Mouse (Mus musculus) CH12.LX (cell line): ENCODE results near the gene Arrdc1. TPM values are rescaled to one million over a fixed set of nuclear protein-coding genes. Genes with fewer than 3 reads are reported as not detected.
"Not testable (repeated sequence)": the region's sequence is repeated elsewhere in the genome, so short reads cannot be mapped to it uniquely, and the experiment has no call there.

ENCODE experiments used
- DNase-seq: peaks from one replicate; pipeline ENCODE4 v3.0.0-alpha.2; 2013; ENCODE audit errors: extremely low read depth
- H3K27ac ChIP-seq: 2 replicates; pipeline ENCODE4 v1.5.1; 2012; ENCODE audit warnings: low read depth, mild to moderate bottlenecking, control low read depth, moderate library complexity; ENCODE audit not compliant: insufficient read depth
- H3K27me3 ChIP-seq: replicated peaks from 2 replicates; pipeline ENCODE3; 2012; ENCODE audit warnings: inconsistent platforms
- H3K36me3 ChIP-seq, 2 experiments: replicated peaks in 1 of 2; 2 replicates each; pipeline versions ENCODE3 to v1.6.1; 2012; ENCODE audit warnings: inconsistent platforms in 1 of 2, low read length in 1 of 2, mild to moderate bottlenecking in 1 of 2, mixed read lengths in 1 of 2, moderate library complexity in 1 of 2; ENCODE audit not compliant: control insufficient read depth in 1 of 2, insufficient read depth in 1 of 2
- H3K4me1 ChIP-seq, 2 experiments: 2 replicates each; pipeline ENCODE4 v1.6.1; 2012; ENCODE audit warnings: inconsistent platforms in 1 of 2, moderate library complexity in 1 of 2; ENCODE audit not compliant: insufficient read depth in 2 of 2, control insufficient read depth in 1 of 2
- H3K4me2 ChIP-seq: 2 replicates; pipeline ENCODE4 v1.6.1; 2012; ENCODE audit warnings: low read depth, mild to moderate bottlenecking, control low read depth; ENCODE audit not compliant: poor library complexity, insufficient read depth, severe bottlenecking
- H3K4me3 ChIP-seq, 3 experiments: fragments of 150-350 bp in 1 of 3; sonication (generic) in 1 of 3; replicated peaks in 1 of 3; 2 replicates each; pipeline versions ENCODE3 to v1.5.1; 2011 to 2012; ENCODE audit warnings: low read depth in 2 of 3, low read length in 2 of 3, mild to moderate bottlenecking in 2 of 3, moderate library complexity in 2 of 3, control low read depth in 1 of 3, improper control_type of control experiment in 1 of 3, inconsistent platforms in 1 of 3, mixed read lengths in 1 of 3; ENCODE audit not compliant: poor library complexity in 1 of 3
- H3K79me2 ChIP-seq: replicated peaks from 2 replicates; pipeline ENCODE4 v1.6.1; 2012; ENCODE audit warnings: mild to moderate bottlenecking, moderate library complexity; ENCODE audit not compliant: control insufficient read depth, poor library complexity, insufficient read depth, severe bottlenecking; ENCODE audit errors: extremely low read depth
- H3K9ac ChIP-seq: 2 replicates; pipeline ENCODE4 v1.6.1; 2012; ENCODE audit warnings: low read depth, mild to moderate bottlenecking, control low read depth, moderate library complexity; ENCODE audit not compliant: insufficient read depth
- H3K9me3 ChIP-seq: replicated peaks from 2 replicates; pipeline ENCODE3; 2012; ENCODE audit warnings: low read length, inconsistent platforms, mixed read lengths
- BHLHE40 ChIP-seq: IDR thresholded peaks from 2 replicates; pipeline ENCODE4 v1.6.1; 2011; ENCODE audit warnings: mild to moderate bottlenecking, low read depth, low read length, improper control_type of control experiment
- CTCF ChIP-seq, 2 experiments: IDR thresholded peaks in 1 of 2; conservative IDR thresholded peaks in 1 of 2; 2 replicates each; pipeline ENCODE4 v1.5.1; 2011 to 2012; ENCODE audit warnings: low read depth in 2 of 2, low read length in 2 of 2, improper control_type of control experiment in 1 of 2, inconsistent platforms in 1 of 2, mild to moderate bottlenecking in 1 of 2, moderate library complexity in 1 of 2
- ETS1 ChIP-seq: conservative IDR thresholded peaks from 2 replicates; pipeline ENCODE4 v1.6.1; 2012; ENCODE audit warnings: low read depth, mild to moderate bottlenecking, inconsistent platforms, low read length, improper control_type of control experiment, moderate library complexity
- HCFC1 ChIP-seq: IDR thresholded peaks from 2 replicates; pipeline ENCODE4 v1.6.1; 2012; ENCODE audit warnings: low read depth, mild to moderate bottlenecking, inconsistent platforms, low read length, improper control_type of control experiment
- JUND ChIP-seq: conservative IDR thresholded peaks from 2 replicates; pipeline ENCODE4 v1.6.1; 2011; ENCODE audit warnings: low read depth, low read length, improper control_type of control experiment
- KAT2A ChIP-seq: IDR thresholded peaks from 2 replicates; pipeline ENCODE4 v1.6.1; 2012; ENCODE audit warnings: low read length, improper control_type of control experiment, inconsistent platforms; ENCODE audit not compliant: insufficient replicate concordance
- MAZ ChIP-seq: IDR thresholded peaks from 2 replicates; pipeline ENCODE4 v1.6.1; 2012; ENCODE audit warnings: low read depth, mild to moderate bottlenecking, inconsistent platforms, low read length, improper control_type of control experiment, moderate library complexity
- MXI1 ChIP-seq: IDR thresholded peaks from 2 replicates; pipeline ENCODE4 v1.6.1; 2011; ENCODE audit warnings: mild to moderate bottlenecking, low read depth, low read length, improper control_type of control experiment
- MYC ChIP-seq: IDR thresholded peaks from 2 replicates; pipeline ENCODE4 v1.6.1; 2011; ENCODE audit warnings: low read depth, mild to moderate bottlenecking, improper control_type of control experiment, low read length
- PAX5 ChIP-seq: IDR thresholded peaks from 2 replicates; pipeline ENCODE4 v1.6.1; 2012; ENCODE audit warnings: low read length, inconsistent platforms, mixed read lengths
- RAD21 ChIP-seq: IDR thresholded peaks from 2 replicates; pipeline ENCODE4 v1.6.1; 2011; ENCODE audit warnings: low read depth, mild to moderate bottlenecking, low read length, improper control_type of control experiment, moderate library complexity
- SIN3A ChIP-seq: IDR thresholded peaks from 2 replicates; pipeline ENCODE4 v1.6.1; 2012; ENCODE audit warnings: low read length, improper control_type of control experiment, inconsistent platforms
- SMC3 ChIP-seq: IDR thresholded peaks from 2 replicates; pipeline ENCODE4 v1.6.1; 2011; ENCODE audit warnings: low read depth, low read length, improper control_type of control experiment
- TBP ChIP-seq: conservative IDR thresholded peaks from 2 replicates; pipeline ENCODE4 v1.6.1; 2011; ENCODE audit warnings: low read depth, low read length, improper control_type of control experiment
- USF1 ChIP-seq: IDR thresholded peaks from 2 replicates; pipeline ENCODE4 v1.6.1; 2014; ENCODE audit warnings: low read depth, mild to moderate bottlenecking, inconsistent platforms, low read length, improper control_type of control experiment
- USF2 ChIP-seq: conservative IDR thresholded peaks from 2 replicates; pipeline ENCODE4 v1.6.1; 2011; ENCODE audit warnings: low read depth, low read length, improper control_type of control experiment
- ZMIZ1 ChIP-seq: IDR thresholded peaks from 2 replicates; pipeline ENCODE4 v1.6.1; 2012; ENCODE audit warnings: low read depth, mild to moderate bottlenecking, inconsistent platforms, low read length, improper control_type of control experiment
- ZNF384 ChIP-seq: IDR thresholded peaks from 2 replicates; pipeline ENCODE4 v1.6.1; 2012; ENCODE audit warnings: low read depth, low read length, improper control_type of control experiment, inconsistent platforms
- dilution Hi-C: fragments of 300-500 bp; cut with MboI; formaldehyde crosslinking; loops from 2 replicates; pipeline ENCODE4 v1.14.3; 2020; ENCODE audit warnings: low sequenced_read_pairs; ENCODE audit not compliant: extremely low pct_unique_long_range_greater_than_20kb, extremely low pct_ligation_motif_present
- in situ Hi-C: fragments of 300-500 bp; cut with MboI; formaldehyde crosslinking; loops from 3 replicates; pipeline ENCODE4 v1.14.3; 2019; ENCODE audit warnings: low sequenced_read_pairs, low pct_ligation_motif_present, low pct_unique_long_range_greater_than_20kb, mixed read lengths
- polyA plus RNA-seq: library from polyadenylated mRNA; unstranded; fragments of >175 nt; gene quantifications from 2 replicates; pipeline ENCODE4 v1.2.1, GENCODE M21; 2012; ENCODE audit warnings: low read depth; ENCODE audit not compliant: insufficient read length
- total RNA-seq, 2 experiments: library from RNA; depleted of rRNA; stranded (reverse); fragments of 300-350 nt in 1 of 2; fragments of >200 nt in 1 of 2; gene quantifications; 2 replicates each; pipeline ENCODE4 v1.2.3; 2012 to 2014

Arrdc1 gene
- total and polyA plus RNA-seq, 3 experiments = 24.6 to 32.8 (median 31.5) TPM

DNA sequence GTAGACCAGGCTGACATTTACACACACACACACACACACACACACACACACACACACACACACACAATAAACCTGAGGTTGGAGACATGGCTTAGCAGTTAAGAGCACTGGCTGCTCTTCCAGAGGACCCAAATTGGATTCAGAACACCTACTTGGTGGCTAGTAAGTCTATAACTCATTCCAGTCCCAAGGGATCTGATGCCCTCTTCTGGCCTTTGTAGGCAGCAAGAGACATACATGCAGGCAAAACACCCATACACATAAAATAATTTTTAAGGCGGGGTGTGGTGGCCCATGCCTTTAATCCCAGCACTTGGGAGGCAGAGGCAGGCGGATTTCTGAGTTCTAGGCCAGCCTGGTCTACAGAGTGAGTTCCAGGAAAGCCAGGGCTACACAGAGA lies 9.3 kb upstream of the Arrdc1 start:
- peak; percentile 26; the same call in 1 of the 2 replicates for TF ChIP-seq SMC3
- peak; percentile 52 for TF ChIP-seq RAD21
- peak in 1 of 2 experiments; percentile 63; a peak in 2 of 4 replicates for TF ChIP-seq CTCF (conservative IDR thresholded peaks at IDR 0.05 in 1 of 2, IDR thresholded peaks at IDR 0.05 in 1 of 2; ENCODE audit: low read depth in 2 of 2, low read length in 2 of 2)
- H3K4me2 ChIP-seq, H3K79me2 ChIP-seq, H3K36me3 ChIP-seq, H3K4me3 ChIP-seq, H3K27ac ChIP-seq, in situ Hi-C loops, dilution Hi-C loops, H3K4me1 ChIP-seq, H3K9ac ChIP-seq, H3K9me3 ChIP-seq: not testable (repeated sequence)
- DNase-seq = peak; percentile 53
- H3K27me3 ChIP-seq = peaks cover 11% of the 10 kb centered on the region

DNA sequence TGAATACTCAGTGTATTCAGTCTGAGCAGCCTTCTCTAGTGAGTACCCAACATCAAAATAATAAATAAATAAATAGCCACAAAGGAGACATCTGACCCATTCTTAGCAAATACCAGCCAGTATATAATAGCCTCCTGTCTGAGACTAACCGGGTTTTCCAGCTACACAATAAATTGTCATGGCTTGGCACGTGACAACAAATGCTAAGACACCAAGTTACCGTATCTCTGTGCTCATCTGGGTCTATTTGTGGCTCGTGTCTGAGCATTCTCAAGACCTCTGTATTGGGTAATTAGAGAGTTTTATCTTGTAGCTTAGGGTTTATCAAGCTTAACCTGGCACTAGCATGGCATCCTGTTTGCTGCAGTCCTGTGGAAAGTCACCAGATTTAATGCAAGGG lies 7.0 kb upstream of the Arrdc1 start:
- DNase-seq = no peak
- H3K27ac ChIP-seq = no peak overlapping the region
- H3K9ac ChIP-seq = no peak overlapping the region
- H3K36me3 ChIP-seq = no peaks in the 10 kb centered on the region
- H3K4me2 ChIP-seq = no peak overlapping the region
- dilution Hi-C loops (no loop called here), in situ Hi-C loops (no loop called here)
- H3K79me2 ChIP-seq = no peaks in the 10 kb centered on the region
- H3K4me1 ChIP-seq = no peaks in the 10 kb centered on the region
- no peak overlapping the region for H3K4me3 ChIP-seq
- H3K9me3 ChIP-seq = no peaks in the 10 kb centered on the region
- TF ChIP-seq ZMIZ1 (no peak), HCFC1 (no peak), KAT2A (no peak), RAD21 (no peak), ZNF384 (no peak), USF2 (no peak), BHLHE40 (no peak), SIN3A (no peak), MYC (no peak), USF1 (no peak), PAX5 (no peak), ETS1 (no peak), TBP (no peak), MAZ (no peak), MXI1 (no peak), JUND (no peak), CTCF (conservative IDR thresholded peaks at IDR 0.05 in 1 of 2, IDR thresholded peaks at IDR 0.05 in 1 of 2; ENCODE audit: low read depth in 2 of 2, low read length in 2 of 2) (no peak)
- H3K27me3 ChIP-seq = peaks cover 16% of the 10 kb centered on the region
